Mouse (Mus musculus) hindbrain, embryonic 13.5 days (tissue): ENCODE measurements around the gene Samd11. TPM values are rescaled to one million over a fixed set of nuclear protein-coding genes. Genes with fewer than 3 reads are reported as not detected.

Source experiments
- ATAC-seq: fragments of 200-750 bp; cut with Nextera tagmentation; 2 replicates; pipeline ENCODE4 v1.8.0; 2017; ENCODE audit warnings: moderate TSS enrichment; ENCODE audit not compliant: low FRiP score
- H3K27ac ChIP-seq: fragments of 300-500 bp; sonication (generic); 2 replicates; pipeline ENCODE4 v1.5.1; 2015; ENCODE audit warnings: inconsistent platforms, mild to moderate bottlenecking, moderate library complexity
- H3K27me3 ChIP-seq: fragments of 300-500 bp; sonication (generic); 2 replicates; pipeline ENCODE4 v1.6.1; 2015; ENCODE audit warnings: mild to moderate bottlenecking, inconsistent platforms
- H3K36me3 ChIP-seq: fragments of 300-500 bp; sonication (generic); 2 replicates; pipeline ENCODE4 v1.6.1; 2015; ENCODE audit warnings: mild to moderate bottlenecking, inconsistent platforms
- H3K4me1 ChIP-seq: fragments of 300-500 bp; sonication (generic); replicated peaks from 2 replicates; pipeline ENCODE4 v1.6.1; 2015; ENCODE audit warnings: inconsistent platforms
- H3K4me2 ChIP-seq: fragments of 300-500 bp; sonication (generic); 2 replicates; pipeline ENCODE4 v1.6.1; 2015; ENCODE audit warnings: inconsistent platforms, mild to moderate bottlenecking, moderate library complexity
- H3K4me3 ChIP-seq: fragments of 300-500 bp; sonication (generic); 2 replicates; pipeline ENCODE4 v1.5.1; 2015; ENCODE audit warnings: mild to moderate bottlenecking, inconsistent platforms
- H3K9ac ChIP-seq: fragments of 300-500 bp; sonication (generic); 2 replicates; pipeline ENCODE4 v1.6.1; 2015; ENCODE audit warnings: mild to moderate bottlenecking, inconsistent platforms
- H3K9me3 ChIP-seq: fragments of 300-500 bp; sonication (generic); 2 replicates; pipeline ENCODE4 v1.6.1; 2016; ENCODE audit warnings: inconsistent platforms
- WGBS: fragments of 180-500 bp; shearing (Covaris S2); methylation state at CpG from one replicate; pipeline ENCODE4 v1.1.7; 2015; 5-methylcytosine and 5-hydroxymethylcytosine counted together
- polyA plus RNA-seq: library from polyadenylated mRNA; unstranded; fragments of >200 nt; fragmentation: Nextera tagmentation; extraction: Ambion mirVana; gene quantifications from 2 replicates; pipeline ENCODE4 v1.2.1, GENCODE M21; 2015

Gene Samd11
- polyA plus RNA-seq: 2.8 and 3.1 TPM in 2 replicates

GRCm38 (mm10) chr4:156255078-156255839, at the start of gene Samd11:
Gene Samd11 (minus strand): TSS chr4:156255657.
- Histone ChIP-seq H3K9ac (peak within 1 kb of the TSS; percentile 56), H3K27me3 (peaks cover 35% of the 10 kb centered on the region)
- WGBS: 4% methylated on average over 26 of the region's 26 CpGs

DNA sequence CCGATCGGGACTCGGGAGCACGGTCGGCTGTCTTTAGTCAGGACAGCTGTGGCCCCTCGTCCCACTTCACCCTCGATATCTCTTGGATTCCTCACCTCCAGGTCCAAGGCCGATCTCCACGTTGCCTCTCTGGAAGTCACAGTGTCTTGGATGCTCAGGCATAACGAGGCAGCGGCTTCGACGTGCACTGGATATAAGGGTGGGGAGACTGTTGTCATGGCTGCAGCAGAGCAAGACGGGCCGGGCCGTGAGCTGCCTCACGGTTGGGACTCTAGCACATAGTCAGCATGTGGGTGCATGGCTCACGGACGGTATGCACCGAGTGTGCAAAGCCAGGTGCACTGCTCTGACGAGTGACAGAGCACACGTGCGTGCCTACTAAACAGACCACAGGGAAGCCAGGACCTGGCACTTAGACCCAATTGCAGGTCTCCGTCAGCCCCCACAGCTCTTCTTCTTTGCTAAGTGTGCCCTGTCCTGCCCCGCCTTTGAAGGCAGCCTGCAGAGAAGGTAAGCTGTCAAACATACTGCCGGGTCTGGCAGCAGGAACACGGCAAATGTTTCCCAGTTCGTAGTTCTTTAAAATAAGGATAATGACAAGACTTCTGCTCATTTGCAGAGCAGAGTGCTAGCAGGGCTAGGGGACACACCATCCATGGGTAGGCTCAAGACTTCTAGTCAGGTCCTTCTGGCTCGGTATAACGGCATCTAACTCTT, 938 bp downstream of the Samd11 start:
- H3K36me3 ChIP-seq: peaks cover 5% of the 10 kb centered on the region
- peak overlapping the region; percentile 56 for H3K9ac ChIP-seq
- WGBS: 3% methylated on average over 29 of the region's 30 CpGs

More at GRCm38 (mm10) chr4:156255078-156255839, at the start of gene Samd11:
- peak; percentile 60 for ATAC-seq
- Histone ChIP-seq H3K4me1 (peaks cover 37% of the 10 kb centered on the region), H3K27ac (no peak within 1 kb of the TSS), H3K36me3 (no peaks in the 10 kb centered on the region), H3K9me3 (no peaks in the 10 kb centered on the region), H3K4me3 (peak within 1 kb of the TSS; percentile 27), H3K4me2 (peak within 1 kb of the TSS; percentile 51)

DNA sequence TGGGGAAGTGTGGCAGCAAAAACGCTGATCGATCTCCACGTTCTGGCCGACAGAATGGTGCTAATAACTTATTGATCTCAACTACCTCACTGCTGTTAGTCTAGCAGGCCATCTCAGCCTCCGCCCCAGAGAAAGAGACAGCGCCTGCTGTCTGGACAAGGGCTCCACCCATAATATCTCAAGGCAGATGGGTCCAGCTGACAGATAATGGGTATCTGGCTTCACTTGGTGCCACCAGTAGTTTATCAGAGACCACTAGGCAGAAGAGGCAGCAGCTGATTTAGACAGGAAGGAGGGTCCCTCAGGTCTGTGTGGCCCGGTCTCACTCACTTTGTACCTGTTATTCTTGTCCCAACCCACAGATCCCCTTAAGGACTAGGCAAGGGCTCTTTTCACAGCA, 2.4 kb downstream of the Samd11 start:
- WGBS: 33% methylated on average over 7 of the region's 7 CpGs
- Histone ChIP-seq H3K27me3 (peaks cover 35% of the 10 kb centered on the region), H3K27ac (no peak overlapping the region), H3K4me2 (no peak overlapping the region), H3K9ac (no peak overlapping the region), H3K36me3 (peaks cover 19% of the 10 kb centered on the region), H3K4me3 (no peak overlapping the region), H3K9me3 (no peaks in the 10 kb centered on the region), H3K4me1 (peaks cover 40% of the 10 kb centered on the region)
- ATAC-seq: 0 out of 2 replicates have a peak, but pooled peaks have one; percentile 8

More for the DNA sequence above, 938 bp downstream of the Samd11 start:
- peak overlapping the region; percentile 27 for H3K4me3 ChIP-seq
- H3K27ac ChIP-seq: no peak overlapping the region
- no peaks in the 10 kb centered on the region for H3K9me3 ChIP-seq
- peaks cover 40% of the 10 kb centered on the region for H3K4me1 ChIP-seq
- H3K27me3 ChIP-seq: peaks cover 35% of the 10 kb centered on the region
- peak; percentile 77 for ATAC-seq
- H3K4me2 ChIP-seq: peak overlapping the region; percentile 51

GRCm38 (mm10) chr4:156252619-156253018, 2.8 kb downstream of the Samd11 start:
- ATAC-seq: no peak; the same call in 1 of the 2 replicates
- H3K9ac ChIP-seq: no peak overlapping the region; the same call in 1 of the 2 replicates
- 30% methylated on average over 3 of the region's 3 CpGs for WGBS
- no peak overlapping the region for H3K4me2 ChIP-seq
- H3K4me1 ChIP-seq: peaks cover 40% of the 10 kb centered on the region
- peaks cover 35% of the 10 kb centered on the region for H3K27me3 ChIP-seq
- H3K9me3 ChIP-seq: no peaks in the 10 kb centered on the region
- 0 out of 2 replicates have a peak overlapping the region, but pooled peaks have one; percentile 50 for H3K27ac ChIP-seq
- H3K4me3 ChIP-seq: no peak overlapping the region
- peaks cover 24% of the 10 kb centered on the region for H3K36me3 ChIP-seq

GRCm38 (mm10) chr4:156252140-156252539, 3.3 kb downstream of the Samd11 start:
- peaks cover 35% of the 10 kb centered on the region for H3K27me3 ChIP-seq
- no peak; the same call in 1 of the 2 replicates for ATAC-seq
- H3K27ac ChIP-seq: peak overlapping the region; percentile 50
- H3K4me3 ChIP-seq: no peak overlapping the region
- H3K4me2 ChIP-seq: no peak overlapping the region
- no peaks in the 10 kb centered on the region for H3K9me3 ChIP-seq
- peaks cover 40% of the 10 kb centered on the region for H3K4me1 ChIP-seq
- H3K36me3 ChIP-seq: peaks cover 28% of the 10 kb centered on the region
- peak overlapping the region; percentile 16; the same call in 1 of the 2 replicates for H3K9ac ChIP-seq
- 33% methylated on average over 7 of the region's 7 CpGs for WGBS

DNA sequence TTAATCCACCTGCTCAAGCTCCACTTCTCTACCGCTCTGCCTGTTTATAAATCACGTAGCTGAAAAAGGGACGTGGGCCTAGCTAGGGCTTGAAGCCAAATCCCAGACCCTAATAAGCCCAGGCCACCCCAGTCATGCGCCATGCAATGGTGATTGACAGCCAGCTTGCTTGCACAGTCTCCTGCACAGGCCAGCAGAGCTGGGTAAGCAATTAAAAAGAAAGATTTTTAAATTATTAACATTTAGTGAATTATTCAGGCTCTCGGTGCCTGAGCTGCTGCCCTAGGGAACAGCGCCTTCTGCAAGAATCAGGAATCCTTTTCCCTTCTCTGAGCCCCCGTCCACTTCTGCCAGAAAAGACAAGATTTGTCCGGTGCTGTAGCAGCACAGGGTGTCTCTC, 4.4 kb downstream of the Samd11 start:
- Histone ChIP-seq H3K27ac (peak overlapping the region; percentile 50), H3K9ac (no peak overlapping the region; the same call in 1 of the 2 replicates), H3K27me3 (peaks cover 35% of the 10 kb centered on the region), H3K4me1 (peaks cover 40% of the 10 kb centered on the region), H3K36me3 (peaks cover 38% of the 10 kb centered on the region), H3K9me3 (no peaks in the 10 kb centered on the region), H3K4me2 (no peak overlapping the region), H3K4me3 (no peak overlapping the region)
- 0 out of 2 replicates have a peak, but pooled peaks have one; percentile 9 for ATAC-seq
- 74% methylated on average over 8 of the region's 8 CpGs for WGBS

DNA sequence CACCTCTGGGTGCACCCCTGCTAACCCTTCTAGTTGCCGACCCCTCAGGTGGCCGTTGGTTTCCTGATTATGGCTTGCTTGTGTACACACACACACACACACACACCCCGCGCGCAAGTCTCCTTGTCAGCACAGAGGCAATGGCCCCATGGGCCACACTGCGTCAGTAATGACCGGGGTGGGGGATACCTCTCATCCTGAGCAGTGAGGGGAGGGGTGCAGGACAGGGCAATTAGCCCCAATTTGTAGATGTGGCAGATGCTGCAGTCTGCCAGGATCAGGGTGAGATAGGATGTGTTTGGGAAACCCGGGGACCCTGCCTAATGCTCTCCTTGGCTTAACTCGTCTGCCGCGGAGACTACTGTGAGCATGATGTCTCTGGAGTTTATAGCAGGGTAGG, 5.9 kb downstream of the Samd11 start:
- Histone ChIP-seq H3K4me3 (no peak overlapping the region), H3K27me3 (peaks cover 23% of the 10 kb centered on the region), H3K9ac (0 out of 2 replicates have a peak overlapping the region, but pooled peaks have one; percentile 2), H3K9me3 (no peaks in the 10 kb centered on the region), H3K36me3 (peaks cover 52% of the 10 kb centered on the region), H3K27ac (no peak overlapping the region), H3K4me2 (no peak overlapping the region), H3K4me1 (peaks cover 28% of the 10 kb centered on the region)
- 63% methylated on average over 11 of the region's 11 CpGs for WGBS
- no peak for ATAC-seq

DNA sequence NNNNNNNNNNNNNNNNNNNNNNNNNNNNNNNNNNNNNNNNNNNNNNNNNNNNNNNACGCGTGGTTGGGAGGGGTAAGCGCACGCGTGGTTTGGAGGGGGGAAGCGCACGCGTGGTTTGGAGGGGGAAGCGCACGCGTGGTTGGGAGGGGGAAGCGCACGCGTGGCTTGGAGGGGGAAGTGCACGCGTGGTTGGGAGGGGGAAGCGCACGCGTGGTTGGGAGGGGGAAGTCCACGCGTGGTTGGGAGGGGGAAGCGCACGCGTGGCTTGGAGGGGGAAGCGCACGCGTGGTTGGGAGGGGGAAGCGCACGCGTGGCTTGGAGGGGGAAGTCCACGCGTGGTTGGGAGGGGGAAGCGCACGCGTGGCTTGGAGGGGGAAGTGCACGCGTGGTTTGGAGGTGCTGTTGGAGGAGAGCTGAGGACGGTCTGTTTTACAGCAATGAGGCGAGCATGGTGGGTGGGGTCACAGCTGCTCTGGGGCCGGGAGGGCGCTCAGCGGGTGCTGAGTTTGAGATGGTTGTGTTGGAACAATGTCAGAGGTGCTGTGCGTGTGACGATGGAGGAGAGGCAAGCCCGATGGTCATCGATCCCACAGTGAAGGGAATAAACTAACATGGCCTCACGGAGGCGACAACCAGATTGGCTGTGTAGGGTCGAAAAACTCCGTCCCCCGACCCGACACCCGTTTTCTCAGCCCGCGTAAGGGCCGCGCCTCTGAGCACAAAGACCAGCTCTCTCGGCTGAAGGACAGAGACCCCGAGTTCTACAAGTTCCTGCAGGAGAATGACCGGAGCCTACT, 18.6 kb downstream of the Samd11 start:
- 21% methylated on average over 57 of the region's 60 CpGs for WGBS
- Histone ChIP-seq H3K36me3 (peaks cover 58% of the 10 kb centered on the region), H3K9me3 (no peaks in the 10 kb centered on the region), H3K4me2 (peak overlapping the region; percentile 92), H3K27me3 (no peaks in the 10 kb centered on the region), H3K9ac (peak overlapping the region; percentile 84), H3K4me3 (peak overlapping the region; percentile 85), H3K4me1 (peaks cover 23% of the 10 kb centered on the region), H3K27ac (peak overlapping the region; percentile 93; the same call in 1 of the 2 replicates)
- ATAC-seq: no peak

DNA sequence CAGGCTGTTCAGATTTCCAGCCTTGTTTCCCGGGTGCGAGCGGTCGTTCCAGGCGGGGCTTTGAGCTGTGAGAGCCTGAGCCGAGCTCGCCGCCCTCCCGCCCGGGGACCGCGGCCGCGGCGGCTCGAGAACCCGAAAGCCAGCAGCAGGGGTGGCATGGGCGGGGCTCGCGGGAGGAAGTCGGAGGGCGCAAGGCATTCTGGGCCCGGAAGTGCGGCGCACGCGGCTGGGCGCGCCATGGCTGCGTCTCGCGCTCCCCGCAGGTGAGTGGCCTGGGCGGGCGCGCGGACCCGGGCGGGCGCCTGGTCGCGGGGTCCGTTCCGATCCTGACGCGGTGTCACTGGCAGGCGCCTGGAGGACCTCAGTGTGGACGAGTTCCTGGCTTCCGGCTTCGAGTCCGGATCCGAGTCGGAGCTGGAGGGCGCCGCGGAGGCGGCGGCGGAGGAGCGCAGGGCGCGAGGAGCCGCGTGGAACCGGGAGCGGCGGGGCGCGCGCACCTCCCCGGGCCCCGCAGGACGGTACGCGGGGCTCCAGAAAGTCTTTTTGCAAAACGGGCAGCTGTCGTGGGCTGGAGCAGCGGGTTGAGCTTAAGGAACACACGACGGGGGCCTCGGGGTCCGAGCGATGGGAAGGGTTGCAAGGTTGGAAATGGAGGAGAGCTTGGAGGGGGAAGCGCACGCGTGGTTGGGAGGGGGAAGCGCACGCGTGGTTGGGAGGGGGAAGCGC, 19.5 kb downstream of the Samd11 start, which contains the start of gene Noc2l:
Gene Noc2l (plus strand): TSS at position 203 of the 726 bp plus-strand sequence.
- H3K27ac ChIP-seq: peak within 1 kb of the TSS; percentile 93
- H3K9me3 ChIP-seq: no peaks in the 10 kb centered on the region
- peak within 1 kb of the TSS; percentile 84 for H3K9ac ChIP-seq
- WGBS: under 1% methylated on average over 88 of the region's 90 CpGs
- no peaks in the 10 kb centered on the region for H3K27me3 ChIP-seq
- peak within 1 kb of the TSS; percentile 85 for H3K4me3 ChIP-seq
- peaks cover 58% of the 10 kb centered on the region for H3K36me3 ChIP-seq
- H3K4me1 ChIP-seq: peaks cover 23% of the 10 kb centered on the region
- peak within 1 kb of the TSS; percentile 92 for H3K4me2 ChIP-seq
- peak; percentile 86 for ATAC-seq

- Histone ChIP-seq H3K27ac (peak overlapping the region; percentile 93), H3K9ac (peak overlapping the region; percentile 84), H3K4me1 (peaks cover 23% of the 10 kb centered on the region), H3K4me2 (peak overlapping the region; percentile 92), H3K36me3 (peaks cover 58% of the 10 kb centered on the region), H3K4me3 (peak overlapping the region; percentile 85), H3K9me3 (no peaks in the 10 kb centered on the region), H3K27me3 (no peaks in the 10 kb centered on the region)
- ATAC-seq: peak; percentile 33
- WGBS: under 1% methylated on average over 15 of the region's 15 CpGs
These were observed 20.1 kb downstream of the Samd11 start for GRCm38 (mm10) chr4:156235360-156235770.

- Histone ChIP-seq H3K9me3 (no peaks in the 10 kb centered on the region), H3K27ac (peak within 1 kb of the TSS; percentile 93), H3K36me3 (peaks cover 58% of the 10 kb centered on the region), H3K4me3 (peak within 1 kb of the TSS; percentile 85), H3K9ac (peak within 1 kb of the TSS; percentile 84), H3K4me2 (peak within 1 kb of the TSS; percentile 92), H3K4me1 (peaks cover 23% of the 10 kb centered on the region), H3K27me3 (no peaks in the 10 kb centered on the region)
- peak; percentile 40 for ATAC-seq
- under 1% methylated on average over 29 of the region's 48 CpGs for WGBS
These were observed 20.7 kb downstream of the Samd11 start, which contains the start of gene Plekhn1 for GRCm38 (mm10) chr4:156234701-156235213. Gene Plekhn1 (minus strand): TSS chr4:156234857.
